Mouse (Mus musculus) megakaryocyte, embryonic 14.5 days (primary cell): Measurements from ENCODE around the gene Eaf2.

Source experiments
- FLI1 ChIP-seq: IDR thresholded peaks from 2 replicates; pipeline ENCODE4 v1.6.1; 2012; ENCODE audit warnings: low read length, inconsistent platforms, mixed read lengths
- GATA1 ChIP-seq: IDR thresholded peaks from 3 replicates; pipeline ENCODE4 v1.6.1; 2012; ENCODE audit warnings: mixed read lengths, low read length, inconsistent platforms, borderline replicate concordance

- no peak for TF ChIP-seq GATA1
- no peak for TF ChIP-seq FLI1
Measured at GRCm38 (mm10) chr16:36747767-36748166, 127.0 kb downstream of the Eaf2 start.
